Comparison of ENCODE assay signal across 20 mouse cellular contexts in the genomic region with DNA sequence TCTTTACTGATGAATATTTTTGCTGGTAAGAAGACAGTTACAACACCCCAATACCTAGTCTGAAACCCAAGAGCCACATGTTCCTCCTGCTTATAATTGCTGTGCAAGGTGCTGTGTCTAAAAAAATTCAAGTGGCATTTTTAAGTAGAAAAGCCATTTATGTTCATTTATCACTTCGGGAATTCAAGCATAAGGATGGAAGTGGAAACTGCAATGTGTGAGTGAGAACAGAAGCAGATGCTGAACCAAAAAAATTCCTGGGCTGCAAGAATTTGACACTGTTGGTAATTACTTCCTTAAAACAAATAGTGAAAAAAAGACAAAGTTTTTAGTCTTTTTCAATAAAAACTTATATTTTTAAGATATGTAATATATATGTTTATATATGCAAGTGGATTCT.
DNase-seq lines count a peak whose midpoint lies in the region; ATAC-seq and TF ChIP-seq lines count a peak whose summit lies in the region.
"Had no signal": no experiment of that assay in that cellular context is flagged by ENCODE, and none has a peak within 500 bp of the region (broad histone marks: within the 10 kb centered on the region; RNA-seq: fewer than 3 reads in every experiment).

No protein-coding gene starts in this region.

- no peak overlapping the region for H3K9ac ChIP-seq in forebrain, postnatal 0 days
- no peak overlapping the region for H3K9ac ChIP-seq in forebrain, embryonic 12.5 days
- H3K9ac ChIP-seq: heart, embryonic 15.5 days; hindbrain, embryonic 13.5 days had no signal

- no peak overlapping the region for H3K27ac ChIP-seq in forebrain, postnatal 0 days (ENCODE audit: low read depth, low read length)
- no peak overlapping the region for H3K27ac ChIP-seq in forebrain, embryonic 12.5 days
- H3K27ac ChIP-seq: embryonic facial prominence, embryonic 10.5 days; heart, adult 2 months; heart, embryonic 15.5 days; hindbrain, embryonic 13.5 days; hindbrain, postnatal 0 days had no signal

- H3K9me3 ChIP-seq in forebrain, postnatal 0 days (ENCODE audit: low read length), result no peaks in the 10 kb centered on the region
- H3K9me3 ChIP-seq in forebrain, embryonic 12.5 days, result no peaks in the 10 kb centered on the region
- H3K9me3 ChIP-seq: embryonic facial prominence, embryonic 10.5 days; heart, embryonic 15.5 days; hindbrain, embryonic 13.5 days had no signal

- H3K27me3 ChIP-seq in forebrain, postnatal 0 days (ENCODE audit: insufficient read depth, low read length), result no peaks in the 10 kb centered on the region
- H3K27me3 ChIP-seq in forebrain, embryonic 12.5 days, result no peaks in the 10 kb centered on the region
- H3K27me3 ChIP-seq: heart, embryonic 15.5 days; hindbrain, embryonic 13.5 days had no signal

- H3K4me1 ChIP-seq in forebrain, postnatal 0 days (ENCODE audit: insufficient read depth), result no peaks in the 10 kb centered on the region
- no peaks in the 10 kb centered on the region for H3K4me1 ChIP-seq in forebrain, embryonic 12.5 days
- H3K4me1 ChIP-seq: embryonic facial prominence, embryonic 10.5 days; heart, embryonic 15.5 days; hindbrain, embryonic 13.5 days had no signal

- no peak overlapping the region for H3K4me3 ChIP-seq in forebrain, postnatal 0 days (ENCODE audit: low read depth, low read length)
- no peak overlapping the region for H3K4me3 ChIP-seq in forebrain, embryonic 12.5 days (replicated peaks)
- H3K4me3 ChIP-seq: embryonic facial prominence, embryonic 10.5 days; heart, adult 2 months; heart, embryonic 15.5 days; hindbrain, embryonic 13.5 days had no signal

- no peak for ATAC-seq in forebrain, postnatal 0 days
- no peak for ATAC-seq in forebrain, embryonic 12.5 days (ENCODE audit: low FRiP score)
- ATAC-seq: forebrain, embryonic 16.5 days; hindbrain, postnatal 0 days had no signal

- no peak for TF ChIP-seq CTCF in forebrain, postnatal 0 days (IDR thresholded peaks at IDR 0.05; ENCODE audit: low read depth)

- H3K36me3 ChIP-seq in forebrain, postnatal 0 days (ENCODE audit: insufficient read depth), result no peaks in the 10 kb centered on the region
- no peaks in the 10 kb centered on the region for H3K36me3 ChIP-seq in forebrain, embryonic 12.5 days (replicated peaks)
- H3K36me3 ChIP-seq: embryonic facial prominence, embryonic 10.5 days; heart, embryonic 15.5 days; hindbrain, embryonic 13.5 days had no signal

- peak; percentile 55 for DNase-seq in forebrain, postnatal 0 days
- DNase-seq in layer of hippocampus, adult 9-11 months, result peak; percentile 4
- DNase-seq in layer of hippocampus, postnatal 25 days (ENCODE audit: extremely low spot score in 1 of 2, low spot score in 1 of 2), result no peak
- DNase-seq in right cerebral cortex, adult 18-20 months, result peak; percentile 6
- DNase-seq in right cerebral cortex, adult 2 months (ENCODE audit: low spot score in 2 of 2), result no peak
- DNase-seq in telencephalon, adult 2 months (ENCODE audit: low read depth, low spot score), result peak; percentile 72
- DNase-seq in adrenal gland, postnatal 4 days (ENCODE audit: low spot score in 2 of 2), result no peak
- DNase-seq: adrenal gland, postnatal 10 days; cerebellum, adult 2 months; cerebellum, postnatal 10 days; gastrocnemius, postnatal 14 days; heart, adult 2 months; heart, postnatal 14 days had no signal

- 62% methylated on average over 1 of the region's 1 CpGs for WGBS in forebrain, postnatal 0 days
- WGBS in forebrain, embryonic 12.5 days, result 92% methylated on average over 1 of the region's 1 CpGs

- H3K4me2 ChIP-seq in forebrain, postnatal 0 days (ENCODE audit: low read depth), result no peak overlapping the region
- no peak overlapping the region for H3K4me2 ChIP-seq in forebrain, embryonic 12.5 days
- H3K4me2 ChIP-seq: heart, embryonic 11.5 days; heart, embryonic 15.5 days; hindbrain, embryonic 13.5 days had no signal

Comparison
In these comparisons a context has a peak if more than half of its experiments do, and no peak if none do; other contexts are left out.
1. DNase-seq: peak in forebrain, postnatal 0 days (single experiment), layer of hippocampus, adult 9-11 months (single experiment), right cerebral cortex, adult 18-20 months (single experiment) and telencephalon, adult 2 months (single experiment); none in layer of hippocampus, postnatal 25 days (0 of 2), right cerebral cortex, adult 2 months (0 of 2) and adrenal gland, postnatal 4 days (0 of 2).